Mouse (Mus musculus): ENCODE measurements around the gene Armc8. TPM values are rescaled to one million over a fixed set of nuclear protein-coding genes. Genes with fewer than 3 reads are reported as not detected.

The Armc8 gene
- polyA plus RNA-seq, 1 experiment from 2014 or later: 61.8 TPM

GRCm38 (mm10) chr9:99491050-99491449, 77.6 kb downstream of the Armc8 start:
- no peak overlapping the region for H3K9ac ChIP-seq (replicated peaks)
- ATAC-seq: no peak
- H3K27me3 ChIP-seq: no peaks in the 10 kb centered on the region
- 92% methylated on average over 4 of the region's 4 CpGs for WGBS
- H3K4me1 ChIP-seq (replicated peaks): no peaks in the 10 kb centered on the region
- no peak overlapping the region for H3K27ac ChIP-seq
- no peak overlapping the region for H3K4me3 ChIP-seq (replicated peaks)
- no peaks in the 10 kb centered on the region for H3K9me3 ChIP-seq
- no peak overlapping the region for H3K4me2 ChIP-seq (replicated peaks)
- H3K36me3 ChIP-seq: peaks cover 73% of the 10 kb centered on the region

GRCm38 (mm10) chr9:99487841-99488240, 80.9 kb downstream of the Armc8 start:
- Histone ChIP-seq H3K4me1 (replicated peaks) (no peaks in the 10 kb centered on the region), H3K9ac (replicated peaks) (no peak overlapping the region)

GRCm38 (mm10) chr9:99487126-99487695, 81.5 kb downstream of the Armc8 start:
- Histone ChIP-seq H3K27me3 (no peaks in the 10 kb centered on the region), H3K9me3 (no peaks in the 10 kb centered on the region), H3K4me1 (replicated peaks) (0 out of 2 replicates have a peak, but pooled peaks cover 3% of the 10 kb centered on the region), H3K4me2 (replicated peaks) (no peak overlapping the region), H3K36me3 (peaks cover 67% of the 10 kb centered on the region), H3K9ac (replicated peaks) (no peak overlapping the region), H3K27ac (no peak overlapping the region), H3K4me3 (replicated peaks) (no peak overlapping the region)
- no peak for ATAC-seq
- 84% methylated on average over 8 of the region's 8 CpGs for WGBS

More at GRCm38 (mm10) chr9:99487841-99488240, 80.9 kb downstream of the Armc8 start:
- no peaks in the 10 kb centered on the region for H3K9me3 ChIP-seq
- peaks cover 72% of the 10 kb centered on the region for H3K36me3 ChIP-seq
- no peaks in the 10 kb centered on the region for H3K27me3 ChIP-seq
- ATAC-seq: no peak
- WGBS: 91% methylated on average over 3 of the region's 3 CpGs
- no peak overlapping the region for H3K27ac ChIP-seq
- H3K4me2 ChIP-seq (replicated peaks): no peak overlapping the region
- no peak overlapping the region for H3K4me3 ChIP-seq (replicated peaks)

- 94% methylated on average over 4 of the region's 4 CpGs for WGBS
- no peaks in the 10 kb centered on the region for H3K9me3 ChIP-seq
- no peak for ATAC-seq
- 0 out of 2 replicates have a peak, but pooled peaks cover 3% of the 10 kb centered on the region for H3K4me1 ChIP-seq (replicated peaks)
- H3K27me3 ChIP-seq: no peaks in the 10 kb centered on the region
- H3K27ac ChIP-seq: no peak overlapping the region
- H3K9ac ChIP-seq (replicated peaks): no peak overlapping the region
- H3K4me2 ChIP-seq (replicated peaks): no peak overlapping the region
- peaks cover 76% of the 10 kb centered on the region for H3K36me3 ChIP-seq
- H3K4me3 ChIP-seq (replicated peaks): no peak overlapping the region
Observed at GRCm38 (mm10) chr9:99485144-99485543, 83.6 kb downstream of the Armc8 start.

GRCm38 (mm10) chr9:99484632-99485031, 84.1 kb downstream of the Armc8 start:
- H3K4me3 ChIP-seq (replicated peaks): no peak overlapping the region
- H3K27ac ChIP-seq: no peak overlapping the region
- H3K27me3 ChIP-seq: no peaks in the 10 kb centered on the region
- no peak overlapping the region for H3K4me2 ChIP-seq (replicated peaks)
- no peak for ATAC-seq
- H3K9me3 ChIP-seq: no peaks in the 10 kb centered on the region
- H3K36me3 ChIP-seq: peaks cover 71% of the 10 kb centered on the region
- no peak overlapping the region for H3K9ac ChIP-seq (replicated peaks)
- 0 out of 2 replicates have a peak, but pooled peaks cover 3% of the 10 kb centered on the region for H3K4me1 ChIP-seq (replicated peaks)

- H3K36me3 ChIP-seq: peaks cover 63% of the 10 kb centered on the region
- no peak overlapping the region for H3K4me3 ChIP-seq (replicated peaks)
- WGBS: 93% methylated on average over 4 of the region's 4 CpGs
- H3K27me3 ChIP-seq: no peaks in the 10 kb centered on the region
- 0 out of 2 replicates have a peak, but pooled peaks cover 3% of the 10 kb centered on the region for H3K4me1 ChIP-seq (replicated peaks)
- no peaks in the 10 kb centered on the region for H3K9me3 ChIP-seq
- ATAC-seq: no peak
- H3K27ac ChIP-seq: no peak overlapping the region
- no peak overlapping the region for H3K9ac ChIP-seq (replicated peaks)
- no peak overlapping the region for H3K4me2 ChIP-seq (replicated peaks)
Observed at GRCm38 (mm10) chr9:99483191-99483590, 85.5 kb downstream of the Armc8 start.

- Histone ChIP-seq H3K36me3 (peaks cover 48% of the 10 kb centered on the region), H3K27ac (no peak overlapping the region), H3K9ac (replicated peaks) (no peak overlapping the region), H3K4me2 (replicated peaks) (no peak overlapping the region), H3K9me3 (no peaks in the 10 kb centered on the region), H3K4me3 (replicated peaks) (no peak overlapping the region), H3K4me1 (replicated peaks) (0 out of 2 replicates have a peak, but pooled peaks cover 3% of the 10 kb centered on the region), H3K27me3 (no peaks in the 10 kb centered on the region)
- no peak for ATAC-seq
- WGBS: 95% methylated on average over 4 of the region's 4 CpGs
Observed at GRCm38 (mm10) chr9:99480764-99481163, 87.9 kb downstream of the Armc8 start.

- WGBS: 79% methylated on average over 9 of the region's 9 CpGs
- no peak for ATAC-seq
- Histone ChIP-seq H3K27ac (no peak overlapping the region), H3K4me3 (replicated peaks) (no peak overlapping the region), H3K27me3 (no peaks in the 10 kb centered on the region), H3K9me3 (no peaks in the 10 kb centered on the region), H3K4me1 (replicated peaks) (0 out of 2 replicates have a peak, but pooled peaks cover 3% of the 10 kb centered on the region), H3K9ac (replicated peaks) (no peak overlapping the region), H3K36me3 (peaks cover 57% of the 10 kb centered on the region), H3K4me2 (replicated peaks) (no peak overlapping the region)
Observed at GRCm38 (mm10) chr9:99479181-99479711, 89.5 kb downstream of the Armc8 start.

GRCm38 (mm10) chr9:99471334-99471733, 97.4 kb downstream of the Armc8 start:
- Histone ChIP-seq H3K27me3 (no peaks in the 10 kb centered on the region), H3K36me3 (peaks cover 18% of the 10 kb centered on the region), H3K4me2 (replicated peaks) (no peak overlapping the region), H3K27ac (no peak overlapping the region), H3K4me3 (replicated peaks) (no peak overlapping the region), H3K9ac (replicated peaks) (no peak overlapping the region), H3K9me3 (no peaks in the 10 kb centered on the region), H3K4me1 (replicated peaks) (0 out of 2 replicates have a peak, but pooled peaks cover 5% of the 10 kb centered on the region)
- 87% methylated on average over 7 of the region's 7 CpGs for WGBS
- ATAC-seq: no peak

- Histone ChIP-seq H3K27me3 (no peaks in the 10 kb centered on the region), H3K4me2 (replicated peaks) (no peak overlapping the region), H3K9me3 (no peaks in the 10 kb centered on the region), H3K4me3 (replicated peaks) (no peak overlapping the region), H3K4me1 (replicated peaks) (0 out of 2 replicates have a peak, but pooled peaks cover 5% of the 10 kb centered on the region), H3K36me3 (peaks cover 11% of the 10 kb centered on the region), H3K27ac (no peak overlapping the region), H3K9ac (replicated peaks) (no peak overlapping the region)
- 78% methylated on average over 16 of the region's 16 CpGs for WGBS
- no peak for ATAC-seq
Observed at GRCm38 (mm10) chr9:99470347-99471092, 98.2 kb downstream of the Armc8 start.

- 0 out of 2 replicates have a peak, but pooled peaks cover 5% of the 10 kb centered on the region for H3K4me1 ChIP-seq (replicated peaks)
- H3K27me3 ChIP-seq: no peaks in the 10 kb centered on the region
- H3K4me2 ChIP-seq (replicated peaks): no peak overlapping the region
- H3K36me3 ChIP-seq: 0 out of 2 replicates have a peak, but pooled peaks cover 4% of the 10 kb centered on the region
- no peak overlapping the region for H3K9ac ChIP-seq (replicated peaks)
- H3K27ac ChIP-seq: no peak overlapping the region
- H3K4me3 ChIP-seq (replicated peaks): no peak overlapping the region
- H3K9me3 ChIP-seq: no peaks in the 10 kb centered on the region
- WGBS: 68% methylated on average over 8 of the region's 8 CpGs
- ATAC-seq: no peak
Observed at GRCm38 (mm10) chr9:99469681-99470273, 98.9 kb downstream of the Armc8 start.

- Histone ChIP-seq H3K9ac (replicated peaks) (no peak overlapping the region), H3K9me3 (no peaks in the 10 kb centered on the region), H3K27me3 (no peaks in the 10 kb centered on the region), H3K4me1 (replicated peaks) (0 out of 2 replicates have a peak, but pooled peaks cover 5% of the 10 kb centered on the region), H3K4me3 (replicated peaks) (no peak overlapping the region), H3K27ac (no peak overlapping the region), H3K4me2 (replicated peaks) (no peak overlapping the region), H3K36me3 (no peaks in the 10 kb centered on the region)
- ATAC-seq: no peak
- WGBS: 83% methylated on average over 9 of the region's 9 CpGs
Observed at GRCm38 (mm10) chr9:99468572-99468971, 100.1 kb downstream of the Armc8 start.
